Mouse (Mus musculus) C2C12 (cell line): ENCODE data around the gene Ercc6.

ENCODE experiments used
- CTCF ChIP-seq: IDR thresholded peaks from one replicate; pipeline ENCODE4 v1.5.1; 2011; ENCODE audit not compliant: control insufficient read depth, insufficient read depth, insufficient read length
- MYOD1 ChIP-seq: IDR thresholded peaks from one replicate; pipeline ENCODE4 v1.6.1; 2011; ENCODE audit warnings: low read depth; ENCODE audit not compliant: control insufficient read depth, insufficient read length
- MYOG ChIP-seq: IDR thresholded peaks from one replicate; pipeline ENCODE4 v1.6.1; 2011; ENCODE audit not compliant: control insufficient read depth, insufficient read length; ENCODE audit errors: extremely low read depth

DNA sequence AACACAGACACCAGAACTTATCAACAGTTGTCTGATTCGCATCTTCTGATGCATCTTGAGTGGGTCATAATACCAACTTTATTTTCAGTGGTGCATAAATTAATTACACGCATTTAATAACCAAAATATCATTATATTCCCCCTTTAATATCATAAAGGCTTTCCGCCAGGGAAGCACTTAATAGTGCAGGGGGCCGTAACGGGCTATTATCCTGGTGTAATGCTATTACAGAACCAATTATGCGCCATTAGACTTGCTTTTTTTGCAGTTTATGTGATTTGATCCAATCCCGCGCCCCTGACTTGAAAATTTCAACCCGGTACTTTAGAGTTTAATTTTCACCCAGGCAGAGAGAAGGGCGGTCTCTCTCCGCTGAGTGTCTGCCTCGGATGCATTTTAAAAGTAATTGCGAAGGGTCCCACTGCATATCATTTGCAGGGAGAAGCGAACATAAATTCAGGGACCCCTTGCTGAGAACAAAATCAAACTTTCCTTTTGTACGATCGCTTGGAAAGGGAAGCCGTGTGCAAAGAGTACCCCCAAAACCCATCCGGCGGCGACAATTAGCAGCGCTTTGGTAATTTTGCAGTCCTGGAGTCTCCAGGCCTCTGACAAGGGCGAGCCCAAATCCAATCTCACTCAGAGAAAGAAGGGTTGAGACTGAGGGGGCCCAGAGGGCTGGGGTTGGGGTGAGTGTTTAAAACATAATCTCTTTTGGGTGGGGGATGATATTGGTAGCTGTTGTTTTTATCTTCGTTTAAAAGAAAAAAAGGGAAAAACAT is 85.3 kb downstream of the Ercc6 start:
- no peak for TF ChIP-seq CTCF
- TF ChIP-seq MYOG, result no peak
- no peak for TF ChIP-seq MYOD1
